Mouse (Mus musculus): Measurements from ENCODE around the gene Psmb4. TPM values are rescaled to one million over a fixed set of nuclear protein-coding genes. Genes with fewer than 3 reads are reported as not detected.
"Not testable (repeated sequence)": the region's sequence is repeated elsewhere in the genome, so short reads cannot be mapped to it uniquely, and the experiment has no call there.

The Psmb4 gene
- polyA plus RNA-seq, 1 experiment from 2014 or later = 518 TPM

- WGBS = 50% methylated on average over 7 of the region's 7 CpGs
- not testable (repeated sequence) for H3K36me3 ChIP-seq (ENCODE audit: control insufficient read depth, insufficient read depth, low read length); H3K4me1 ChIP-seq (ENCODE audit: control insufficient read depth, insufficient read depth, low read length); H3K4me2 ChIP-seq (ENCODE audit: low read length); H3K4me3 ChIP-seq (ENCODE audit: low read depth, low read length); ATAC-seq; H3K9ac ChIP-seq (ENCODE audit: low read length); H3K27me3 ChIP-seq (replicated peaks; ENCODE audit: control insufficient read depth, insufficient read depth, low read length); H3K27ac ChIP-seq (ENCODE audit: low read depth, low read length); H3K9me3 ChIP-seq (replicated peaks; ENCODE audit: control insufficient read depth, low read length); DNase-seq (ENCODE audit: low spot score)
Measured at GRCm38 (mm10) chr3:94930386-94931266, 43.9 kb upstream of the Psmb4 start.

GRCm38 (mm10) chr3:94928979-94929378 is 42.2 kb upstream of the Psmb4 start:
- WGBS = 81% methylated on average over 3 of the region's 4 CpGs
- not testable (repeated sequence) for H3K36me3 ChIP-seq (ENCODE audit: control insufficient read depth, insufficient read depth, low read length); ATAC-seq; H3K4me1 ChIP-seq (ENCODE audit: control insufficient read depth, insufficient read depth, low read length); H3K4me3 ChIP-seq (ENCODE audit: low read depth, low read length); DNase-seq (ENCODE audit: low spot score); H3K4me2 ChIP-seq (ENCODE audit: low read length); H3K9me3 ChIP-seq (replicated peaks; ENCODE audit: control insufficient read depth, low read length); H3K27ac ChIP-seq (ENCODE audit: low read depth, low read length); H3K27me3 ChIP-seq (replicated peaks; ENCODE audit: control insufficient read depth, insufficient read depth, low read length); H3K9ac ChIP-seq (ENCODE audit: low read length)

GRCm38 (mm10) chr3:94926301-94926736 is 39.6 kb upstream of the Psmb4 start:
- not testable (repeated sequence) for H3K4me2 ChIP-seq (ENCODE audit: low read length); H3K9ac ChIP-seq (ENCODE audit: low read length); ATAC-seq; H3K27me3 ChIP-seq (replicated peaks; ENCODE audit: control insufficient read depth, insufficient read depth, low read length); H3K9me3 ChIP-seq (replicated peaks; ENCODE audit: control insufficient read depth, low read length); H3K27ac ChIP-seq (ENCODE audit: low read depth, low read length); H3K36me3 ChIP-seq (ENCODE audit: control insufficient read depth, insufficient read depth, low read length); H3K4me3 ChIP-seq (ENCODE audit: low read depth, low read length); DNase-seq (ENCODE audit: low spot score); H3K4me1 ChIP-seq (ENCODE audit: control insufficient read depth, insufficient read depth, low read length)
- 43% methylated on average over 4 of the region's 4 CpGs for WGBS

- Histone ChIP-seq H3K4me2 (ENCODE audit: low read length) (no peak overlapping the region), H3K27ac (ENCODE audit: low read depth, low read length) (no peak overlapping the region), H3K9ac (ENCODE audit: low read length) (no peak overlapping the region), H3K9me3 (replicated peaks; ENCODE audit: control insufficient read depth, low read length) (no peaks in the 10 kb centered on the region), H3K27me3 (replicated peaks; ENCODE audit: control insufficient read depth, insufficient read depth, low read length) (no peaks in the 10 kb centered on the region), H3K4me1 (ENCODE audit: control insufficient read depth, insufficient read depth, low read length) (no peaks in the 10 kb centered on the region), H3K36me3 (ENCODE audit: control insufficient read depth, insufficient read depth, low read length) (no peaks in the 10 kb centered on the region), H3K4me3 (ENCODE audit: low read depth, low read length) (no peak overlapping the region)
- 86% methylated on average over 8 of the region's 8 CpGs for WGBS
- no peak for DNase-seq (ENCODE audit: low spot score)
- ATAC-seq = no peak
Measured at GRCm38 (mm10) chr3:94924688-94925087, 37.9 kb upstream of the Psmb4 start.

GRCm38 (mm10) chr3:94922333-94922732 is 35.6 kb upstream of the Psmb4 start:
- Histone ChIP-seq H3K4me3 (ENCODE audit: low read depth, low read length) (no peak overlapping the region), H3K9me3 (replicated peaks; ENCODE audit: control insufficient read depth, low read length) (no peaks in the 10 kb centered on the region), H3K36me3 (ENCODE audit: control insufficient read depth, insufficient read depth, low read length) (no peaks in the 10 kb centered on the region), H3K27me3 (replicated peaks; ENCODE audit: control insufficient read depth, insufficient read depth, low read length) (no peaks in the 10 kb centered on the region), H3K4me1 (ENCODE audit: control insufficient read depth, insufficient read depth, low read length) (no peaks in the 10 kb centered on the region), H3K27ac (ENCODE audit: low read depth, low read length) (no peak overlapping the region), H3K9ac (ENCODE audit: low read length) (no peak overlapping the region), H3K4me2 (ENCODE audit: low read length) (no peak overlapping the region)
- DNase-seq (ENCODE audit: low spot score) = no peak
- no peak for ATAC-seq
- WGBS = 39% methylated on average over 3 of the region's 3 CpGs

- Histone ChIP-seq H3K4me3 (ENCODE audit: low read depth, low read length) (no peak overlapping the region), H3K4me1 (ENCODE audit: control insufficient read depth, insufficient read depth, low read length) (no peaks in the 10 kb centered on the region), H3K27ac (ENCODE audit: low read depth, low read length) (no peak overlapping the region), H3K36me3 (ENCODE audit: control insufficient read depth, insufficient read depth, low read length) (no peaks in the 10 kb centered on the region), H3K9ac (ENCODE audit: low read length) (no peak overlapping the region), H3K4me2 (ENCODE audit: low read length) (no peak overlapping the region), H3K9me3 (replicated peaks; ENCODE audit: control insufficient read depth, low read length) (no peaks in the 10 kb centered on the region), H3K27me3 (replicated peaks; ENCODE audit: control insufficient read depth, insufficient read depth, low read length) (no peaks in the 10 kb centered on the region)
- no peak for ATAC-seq
- DNase-seq (ENCODE audit: low spot score) = peak; percentile 17
- WGBS = 46% methylated on average over 3 of the region's 3 CpGs
Measured at GRCm38 (mm10) chr3:94921104-94921503, 34.3 kb upstream of the Psmb4 start.

- DNase-seq (ENCODE audit: low spot score) = no peak
- WGBS = 79% methylated on average over 4 of the region's 4 CpGs
- ATAC-seq = no peak
- no peak overlapping the region for H3K9ac ChIP-seq (ENCODE audit: low read length)
- H3K27ac ChIP-seq (ENCODE audit: low read depth, low read length) = no peak overlapping the region
- no peaks in the 10 kb centered on the region for H3K27me3 ChIP-seq (replicated peaks; ENCODE audit: control insufficient read depth, insufficient read depth, low read length)
- H3K9me3 ChIP-seq (replicated peaks; ENCODE audit: control insufficient read depth, low read length) = no peaks in the 10 kb centered on the region
- H3K4me1 ChIP-seq (ENCODE audit: control insufficient read depth, insufficient read depth, low read length) = no peaks in the 10 kb centered on the region
- H3K4me2 ChIP-seq (ENCODE audit: low read length) = no peak overlapping the region
- no peak overlapping the region for H3K4me3 ChIP-seq (ENCODE audit: low read depth, low read length)
- H3K36me3 ChIP-seq (ENCODE audit: control insufficient read depth, insufficient read depth, low read length) = no peaks in the 10 kb centered on the region
Measured at GRCm38 (mm10) chr3:94918845-94919244, 32.1 kb upstream of the Psmb4 start.

- Histone ChIP-seq H3K4me1 (ENCODE audit: control insufficient read depth, insufficient read depth, low read length) (no peaks in the 10 kb centered on the region), H3K36me3 (ENCODE audit: control insufficient read depth, insufficient read depth, low read length) (no peaks in the 10 kb centered on the region), H3K27me3 (replicated peaks; ENCODE audit: control insufficient read depth, insufficient read depth, low read length) (no peaks in the 10 kb centered on the region), H3K9ac (ENCODE audit: low read length) (no peak overlapping the region), H3K9me3 (replicated peaks; ENCODE audit: control insufficient read depth, low read length) (no peaks in the 10 kb centered on the region), H3K4me3 (ENCODE audit: low read depth, low read length) (no peak overlapping the region), H3K4me2 (ENCODE audit: low read length) (no peak overlapping the region), H3K27ac (ENCODE audit: low read depth, low read length) (no peak overlapping the region)
- ATAC-seq (no peak), DNase-seq (ENCODE audit: low spot score) (peak; percentile 4)
- WGBS = 50% methylated on average over 14 of the region's 14 CpGs
Measured at GRCm38 (mm10) chr3:94917816-94918361, 31.1 kb upstream of the Psmb4 start.
